Mouse (Mus musculus): ENCODE measurements around the gene Slc26a3.

The Slc26a3 gene

DNA sequence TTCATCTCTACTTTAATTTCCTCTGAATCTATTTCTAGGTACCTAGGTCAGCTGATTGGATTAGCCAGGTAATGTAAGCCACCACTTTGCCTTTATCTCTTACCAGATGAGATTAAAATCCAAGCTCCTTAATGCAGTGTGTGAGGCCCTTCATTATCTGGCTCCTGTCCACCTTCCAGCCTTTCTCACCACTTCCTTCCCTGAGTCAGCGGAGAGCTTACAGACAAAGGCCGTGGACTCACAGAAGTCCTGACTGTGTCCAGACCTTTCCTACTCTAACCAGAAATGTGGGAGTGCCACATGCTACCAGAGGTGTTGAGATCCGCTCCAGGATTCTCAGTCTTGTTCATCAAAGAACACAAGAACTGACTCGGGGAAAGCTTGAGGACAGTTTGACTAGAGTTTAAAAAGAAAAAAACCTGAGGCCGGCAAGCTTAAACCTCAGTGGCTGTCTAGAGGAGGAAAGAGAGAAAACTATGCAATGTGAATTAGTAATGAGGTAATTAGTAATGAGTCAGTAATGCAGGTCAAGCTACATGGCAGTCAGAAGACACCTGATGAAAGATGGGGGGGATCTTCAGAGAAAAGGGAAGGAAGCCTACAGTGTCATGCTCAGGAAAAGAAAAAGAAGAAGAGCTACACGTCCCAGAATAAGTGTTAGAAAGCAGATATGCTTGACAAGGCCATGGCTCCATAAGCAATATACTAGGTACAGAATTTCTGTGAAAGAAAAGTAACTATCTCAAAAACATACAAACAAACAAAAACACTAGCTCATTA, 123.2 kb downstream of the Slc26a3 start:
- no peak for DNase-seq (ENCODE audit: low spot score in 2 of 2)

DNA sequence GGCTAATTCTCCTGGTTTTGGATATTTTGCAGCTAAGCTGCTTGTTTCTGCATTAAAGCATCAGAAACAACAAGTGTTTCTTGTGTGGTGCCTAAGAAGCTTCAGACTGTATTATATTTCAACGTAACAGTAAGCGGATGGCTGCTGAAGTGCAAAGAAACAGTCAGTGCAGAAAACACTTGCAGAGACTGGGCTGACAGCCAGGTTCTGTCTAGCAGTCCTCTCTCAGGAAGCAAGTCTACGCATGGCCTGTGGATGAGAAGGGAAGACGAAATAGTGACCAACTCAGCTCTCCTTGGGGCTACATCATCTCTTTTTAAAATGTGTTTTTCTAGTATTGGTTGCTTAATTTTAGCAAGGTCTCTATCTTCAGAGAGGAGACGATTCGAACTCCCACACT, 129.4 kb downstream of the Slc26a3 start:
- no peak for DNase-seq (ENCODE audit: low spot score in 2 of 2)

DNA sequence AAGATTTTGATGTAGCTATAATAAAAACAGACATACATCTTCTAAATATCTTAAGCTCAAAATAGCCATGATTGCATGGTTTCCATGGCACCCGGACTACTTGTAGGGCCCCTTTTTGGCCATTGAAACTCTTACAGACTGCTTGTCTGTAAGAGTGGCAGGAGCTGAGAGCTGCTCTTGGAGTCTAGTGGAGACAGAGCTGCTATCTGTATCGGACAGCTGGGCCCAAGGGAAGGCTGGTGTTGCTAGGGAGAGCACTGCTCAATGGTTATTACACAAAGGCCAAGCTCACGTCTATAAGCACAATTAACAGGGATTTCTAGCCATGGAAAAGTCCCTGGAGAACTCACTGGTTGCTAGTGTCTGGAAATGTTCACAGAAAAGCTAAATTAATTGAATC, 130.7 kb downstream of the Slc26a3 start:
- DNase-seq (ENCODE audit: low spot score in 2 of 2) = no peak
